Mouse (Mus musculus) gonadal fat pad, adult 2 months (tissue): Measurements from ENCODE around the gene Amz2. TPM values are rescaled to one million over a fixed set of nuclear protein-coding genes. Genes with fewer than 3 reads are reported as not detected.
A peak's percentile ranks its signal among the peaks of the same experiment; 100 is the strongest.
"Not testable (repeated sequence)": the region's sequence is repeated elsewhere in the genome, so short reads cannot be mapped to it uniquely, and the experiment has no call there.

Source experiments
- DNase-seq: peaks from one replicate; pipeline ENCODE4 v3.0.0-alpha.2; 2012; ENCODE audit warnings: low read depth
- polyA plus RNA-seq: library from polyadenylated mRNA; depleted of rRNA; stranded (reverse); fragments of >200 nt; gene quantifications from 2 replicates; pipeline ENCODE4 v1.2.3, GENCODE M21; 2012

Amz2 gene
- polyA plus RNA-seq, 1 experiment: 50.6 TPM

DNA sequence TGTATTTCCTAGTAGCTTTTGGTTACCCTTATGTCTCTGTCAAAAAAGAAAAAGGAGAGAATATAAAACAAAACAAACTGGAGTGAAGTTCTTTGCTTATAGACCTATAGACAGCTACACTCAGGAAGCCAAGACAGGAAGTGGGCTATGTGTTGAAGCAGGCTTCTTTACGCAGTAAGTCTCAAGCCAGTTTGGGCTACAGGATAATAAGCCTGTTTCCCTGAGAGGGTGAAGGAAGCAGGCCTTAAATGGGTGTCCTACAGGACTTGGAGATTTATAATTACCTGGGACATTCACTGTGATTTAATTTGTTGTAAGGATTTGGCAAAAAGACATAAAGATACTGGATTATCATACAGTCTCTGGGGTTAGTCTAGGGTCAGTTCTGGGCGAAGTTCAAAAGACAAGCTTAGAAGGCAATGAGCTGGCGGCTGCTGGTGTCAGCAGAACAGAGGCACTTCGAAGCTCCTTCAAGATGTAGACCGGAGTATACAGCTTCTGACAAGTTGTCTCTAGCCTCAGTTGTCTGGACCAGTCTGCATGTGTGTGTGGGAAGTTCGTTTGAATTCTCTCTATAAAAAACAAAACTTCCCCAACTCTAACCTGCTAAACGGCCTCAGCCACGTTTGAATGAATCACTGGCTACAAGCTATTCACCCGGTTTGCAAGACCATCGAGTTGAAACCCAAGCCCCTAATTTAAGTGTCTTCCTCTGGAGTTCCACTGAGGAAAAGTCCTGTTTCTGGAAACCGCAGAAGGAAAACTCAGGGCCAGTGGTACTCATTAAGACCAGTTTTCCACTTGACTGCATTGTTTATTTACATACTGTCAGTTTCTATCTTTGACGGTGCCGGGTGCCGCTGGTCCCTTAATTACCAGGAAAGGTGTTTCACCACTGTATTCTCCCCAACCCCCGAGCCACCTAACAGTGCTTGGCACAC is 45.4 kb downstream of the Amz2 start:
- no peak for DNase-seq

GRCm38 (mm10) chr11:109472171-109472691 is 46.5 kb downstream of the Amz2 start:
- DNase-seq: no peak

DNA sequence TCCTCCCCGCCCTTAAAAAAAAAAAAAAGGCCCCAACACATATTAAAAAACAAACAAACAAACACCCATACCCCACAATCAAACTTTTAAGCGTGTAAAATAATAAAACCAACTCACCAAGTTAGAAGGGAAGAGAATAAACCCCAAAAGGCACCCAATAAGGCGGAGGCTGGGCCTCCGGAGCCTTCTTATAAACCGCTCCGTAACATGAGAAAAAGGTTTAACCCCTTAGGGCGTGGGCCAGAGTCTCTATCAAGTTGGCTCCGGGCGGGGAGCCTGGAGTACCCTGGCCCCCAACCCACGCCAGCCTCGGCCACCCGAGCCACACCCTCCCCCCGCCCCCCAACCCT is 47.0 kb downstream of the Amz2 start:
- no peak for DNase-seq

DNA sequence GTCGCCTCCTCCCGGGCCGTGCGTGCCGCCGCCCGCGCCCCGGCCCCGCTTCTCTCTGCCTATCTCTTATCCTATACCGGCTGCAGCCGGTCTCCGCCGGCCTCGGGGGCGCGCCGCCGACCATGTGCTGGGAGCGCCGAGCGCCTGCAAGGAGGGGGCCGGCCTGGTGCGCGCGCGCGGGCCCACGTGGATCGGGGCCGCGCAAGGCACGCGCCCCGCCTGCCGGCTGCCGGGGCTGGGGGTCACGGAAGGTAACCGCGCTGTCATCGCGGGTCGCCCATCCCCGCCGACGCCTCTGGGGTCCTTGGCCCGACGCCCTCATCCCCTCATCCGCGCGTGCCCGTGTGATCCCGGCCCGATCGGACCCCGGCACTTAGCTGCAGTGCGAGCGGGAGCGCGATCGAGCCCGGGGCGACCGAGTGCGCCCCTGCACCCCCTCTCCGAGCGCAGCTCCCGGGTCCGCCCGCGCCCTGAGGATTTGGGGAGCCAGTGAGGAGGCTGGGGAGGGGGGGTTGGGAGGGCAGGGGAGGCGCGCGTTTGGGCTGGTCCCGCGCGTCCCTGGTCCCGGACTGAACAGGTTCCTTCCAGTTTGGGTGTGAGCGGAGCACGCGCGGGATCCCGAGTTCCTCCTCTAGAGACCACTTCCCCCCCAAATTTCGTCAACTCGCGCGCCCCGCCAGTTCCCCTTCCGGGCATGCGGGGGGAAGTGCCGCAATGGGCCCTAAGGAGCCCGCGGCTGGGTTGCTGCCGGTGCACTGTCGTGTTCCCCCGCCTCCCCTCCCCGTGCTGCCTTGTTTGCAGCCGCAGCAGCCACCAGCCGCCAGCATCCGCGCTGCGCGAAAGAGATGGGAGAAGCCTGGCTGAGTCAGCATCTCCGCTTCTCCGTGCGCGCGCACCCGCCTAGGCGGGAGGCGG is 47.7 kb downstream of the Amz2 start, which contains the start of the genes Arsg and Slc16a6:
Arsg (plus strand) TSS at position 204 of the 915 bp plus-strand sequence.
Slc16a6 (minus strand) TSS at position 428 of the 915 bp plus-strand sequence.
- DNase-seq: no peak

GRCm38 (mm10) chr11:109474086-109474742 is 48.5 kb downstream of the Amz2 start:
- DNase-seq: no peak

- DNase-seq: no peak
Observed at GRCm38 (mm10) chr11:109474836-109475235, 49.1 kb downstream of the Amz2 start.

DNA sequence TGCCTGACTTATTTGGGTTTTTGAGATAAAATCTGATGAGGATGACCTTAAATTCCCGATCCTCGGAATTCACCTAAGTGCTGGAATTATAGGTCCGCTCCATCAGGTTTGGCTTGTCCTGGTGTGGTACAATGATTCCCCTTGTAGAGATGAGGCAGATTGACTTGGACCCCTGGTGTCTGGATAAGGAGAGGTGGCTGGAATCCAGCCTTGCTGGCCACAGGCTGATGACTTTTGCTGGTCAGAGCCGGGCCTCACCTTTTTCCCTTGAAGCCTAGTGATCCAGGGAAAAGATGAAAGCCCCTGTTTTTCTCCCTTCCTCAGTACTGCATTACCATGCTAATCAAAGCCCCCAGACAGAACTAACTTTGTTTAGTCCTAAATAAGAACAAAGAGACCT is 50.0 kb downstream of the Amz2 start:
- DNase-seq: no peak

DNA sequence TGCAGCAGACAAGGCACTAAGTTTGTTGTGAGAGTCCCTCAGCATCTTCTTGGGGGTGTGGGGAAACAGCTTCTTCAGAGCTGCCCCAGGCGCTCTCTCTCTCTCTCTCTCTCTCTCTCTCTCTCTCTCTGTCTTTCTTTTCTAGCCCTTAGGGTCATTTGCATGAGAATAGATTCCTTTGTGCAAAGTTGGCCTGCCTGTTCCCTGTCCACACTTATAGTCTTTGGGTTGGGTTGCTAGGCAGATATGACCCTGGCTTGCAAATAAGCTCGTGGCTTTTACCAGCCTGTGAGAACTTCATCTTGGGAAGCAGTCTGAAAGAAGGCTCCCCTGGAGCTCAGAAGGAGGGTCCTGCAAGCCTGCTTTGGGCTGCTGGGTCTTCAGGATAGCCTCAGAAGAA is 50.5 kb downstream of the Amz2 start:
- no peak for DNase-seq

DNA sequence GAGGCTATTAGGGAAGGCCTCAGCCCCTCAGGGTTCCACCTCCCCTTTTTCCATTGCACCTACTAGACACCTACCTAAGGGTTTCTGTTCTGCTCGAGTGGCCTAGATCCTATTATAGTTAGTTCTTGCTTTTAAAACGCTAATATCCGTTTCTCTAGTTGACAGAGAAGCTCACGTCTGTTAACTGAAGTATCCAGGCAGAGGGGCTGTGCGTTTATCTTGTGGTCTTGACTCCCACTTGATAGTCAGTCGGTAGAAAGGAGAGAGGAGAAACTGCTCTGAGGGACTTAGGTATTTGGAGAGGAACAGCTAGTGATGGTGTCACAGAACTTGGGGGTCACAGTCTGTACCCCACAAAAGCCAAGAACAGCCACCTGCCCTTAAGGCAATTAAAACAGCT is 50.9 kb downstream of the Amz2 start:
- DNase-seq: no peak

DNA sequence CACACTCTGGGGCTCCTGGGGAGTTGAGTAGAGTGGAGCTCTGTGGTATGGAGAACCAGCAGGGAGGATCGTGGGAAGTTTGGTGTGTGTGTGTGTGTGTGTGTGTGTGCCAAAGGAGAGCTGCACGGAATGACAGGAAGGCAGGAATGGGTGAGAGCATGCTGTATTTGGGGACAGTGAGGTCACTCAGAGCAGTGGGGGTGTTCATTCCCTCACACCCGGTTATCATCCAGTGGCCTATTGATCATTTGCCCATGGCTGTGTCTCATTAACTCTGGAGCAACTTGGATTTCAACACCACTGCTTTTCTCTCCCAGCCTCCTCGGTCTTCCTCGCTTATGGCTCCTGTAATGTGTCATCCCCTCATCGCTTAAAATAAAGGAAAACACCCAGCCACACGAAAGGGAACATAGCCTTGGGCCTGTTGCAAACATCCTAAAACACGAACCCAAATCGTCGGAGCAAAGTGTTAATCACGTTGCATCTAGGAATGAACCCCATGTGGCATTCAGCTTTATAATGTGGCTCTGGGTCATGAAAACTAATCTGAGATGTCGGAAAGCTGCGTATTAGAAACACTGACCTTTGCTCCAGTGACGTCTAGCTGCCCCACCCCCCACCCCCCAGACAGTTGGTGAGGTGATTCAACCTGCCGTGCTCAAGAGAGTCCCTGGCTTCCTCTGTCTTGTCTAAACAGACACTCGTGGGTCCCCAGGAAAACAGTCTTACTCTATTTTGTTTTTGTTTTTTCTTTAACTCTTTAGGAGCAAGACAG is 52.0 kb downstream of the Amz2 start:
- no peak for DNase-seq

- no peak for DNase-seq
Observed at GRCm38 (mm10) chr11:109479575-109480285, 54.0 kb downstream of the Amz2 start.

DNA sequence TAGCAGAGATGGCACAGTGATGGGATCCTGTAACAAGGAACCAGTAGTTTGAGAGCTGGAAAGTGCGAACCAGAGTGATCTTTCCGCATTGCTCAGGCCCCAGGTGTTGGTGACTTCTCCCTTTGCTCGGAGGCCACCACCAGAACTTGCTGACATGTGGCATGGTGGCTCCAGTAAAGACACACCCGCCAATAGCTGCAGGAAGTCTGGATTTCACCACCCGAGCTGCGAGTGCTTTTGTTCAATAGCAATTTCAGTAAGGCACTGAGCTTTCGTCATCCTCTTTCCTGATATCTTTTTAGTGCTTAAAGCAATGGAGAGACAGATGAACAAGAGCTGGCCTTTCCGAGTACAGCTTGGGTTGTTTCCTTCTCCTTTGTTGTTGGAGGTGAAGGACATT is 54.7 kb downstream of the Amz2 start:
- DNase-seq: no peak

GRCm38 (mm10) chr11:109485398-109486045 is 59.8 kb downstream of the Amz2 start:
- no peak for DNase-seq

DNA sequence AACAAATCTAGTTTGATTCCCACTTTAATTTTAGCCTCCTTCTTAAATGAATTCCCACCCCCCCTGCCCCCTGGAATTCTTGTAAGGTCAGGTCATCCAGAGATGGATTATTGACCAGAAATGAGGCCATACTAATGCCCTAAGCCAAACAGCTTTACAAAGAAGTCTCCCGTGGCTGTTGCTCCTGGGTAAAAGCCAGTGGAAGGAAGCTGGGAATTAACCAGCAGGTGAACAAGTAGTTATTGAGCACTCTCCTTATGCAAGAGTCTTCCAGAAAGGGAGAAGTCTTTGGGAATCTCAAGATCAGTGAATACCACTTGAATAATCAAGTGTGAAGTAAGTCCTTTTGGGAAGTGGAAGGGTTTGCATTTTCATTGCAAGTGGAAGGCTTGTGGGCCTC is 61.4 kb downstream of the Amz2 start:
- no peak for DNase-seq

- DNase-seq: peak; percentile 83
Observed at GRCm38 (mm10) chr11:109487991-109488684, 62.4 kb downstream of the Amz2 start.

DNA sequence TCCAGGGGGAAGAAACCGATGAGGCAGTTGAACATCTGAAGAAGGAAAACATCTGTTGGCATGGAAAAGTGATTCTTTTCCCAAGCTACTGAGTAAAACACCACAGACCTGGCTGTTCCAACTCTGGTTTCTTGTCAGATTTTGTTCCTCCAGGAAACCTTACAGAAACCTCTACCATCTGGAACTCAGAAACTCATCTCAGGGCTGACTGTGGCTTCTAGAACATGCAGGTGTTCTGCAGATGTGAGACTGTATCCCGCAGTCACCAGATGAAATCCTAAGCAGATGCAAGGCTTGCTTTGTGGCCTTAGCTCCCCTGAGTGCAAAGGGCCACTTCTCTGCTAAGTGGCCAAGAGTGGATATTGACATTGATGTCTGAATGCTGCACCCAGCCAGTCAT is 64.0 kb downstream of the Amz2 start:
- DNase-seq: no peak

GRCm38 (mm10) chr11:109491844-109492243 is 66.1 kb downstream of the Amz2 start:
- no peak for DNase-seq

GRCm38 (mm10) chr11:109492847-109493464 is 67.2 kb downstream of the Amz2 start:
- DNase-seq: not testable (repeated sequence)
